Mouse (Mus musculus): ENCODE data around the gene Zfp319.

The Zfp319 gene

DNA sequence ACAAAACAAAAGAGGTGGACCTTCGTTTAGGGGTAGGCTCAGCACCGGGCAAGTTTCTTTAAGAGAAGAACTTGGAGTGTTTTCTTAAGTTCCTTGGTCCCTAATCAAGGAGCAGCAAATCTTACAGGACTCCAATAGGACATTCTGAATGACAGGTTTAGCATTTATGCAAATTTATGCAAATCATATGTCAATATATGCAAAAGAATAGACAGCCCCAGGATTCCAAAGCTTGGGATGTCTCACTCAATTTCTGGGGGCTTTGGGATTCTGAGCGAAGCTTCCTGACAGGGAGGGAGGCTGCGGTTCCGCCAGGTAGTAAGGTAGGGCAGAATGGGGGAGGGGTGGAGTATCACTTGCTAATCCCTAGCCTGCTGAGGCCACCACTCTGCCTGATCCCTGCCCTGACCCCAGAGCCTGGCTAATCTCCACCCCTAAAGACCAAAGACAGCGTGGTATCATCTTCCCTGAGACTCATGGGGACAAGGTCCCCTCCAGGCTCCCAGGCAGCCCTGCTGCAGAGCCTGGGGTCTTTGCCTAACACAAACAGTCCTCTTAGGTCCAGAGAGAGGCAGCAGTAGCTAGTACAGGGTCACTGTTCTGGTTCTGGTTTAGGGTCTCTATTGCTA is 21.3 kb downstream of the Zfp319 start, which contains the start of gene Tepp:
Tepp (plus strand) TSS at position 225 of the 629 bp plus-strand sequence.
- no peak for DNase-seq (ENCODE audit: low read depth, low spot score)

DNA sequence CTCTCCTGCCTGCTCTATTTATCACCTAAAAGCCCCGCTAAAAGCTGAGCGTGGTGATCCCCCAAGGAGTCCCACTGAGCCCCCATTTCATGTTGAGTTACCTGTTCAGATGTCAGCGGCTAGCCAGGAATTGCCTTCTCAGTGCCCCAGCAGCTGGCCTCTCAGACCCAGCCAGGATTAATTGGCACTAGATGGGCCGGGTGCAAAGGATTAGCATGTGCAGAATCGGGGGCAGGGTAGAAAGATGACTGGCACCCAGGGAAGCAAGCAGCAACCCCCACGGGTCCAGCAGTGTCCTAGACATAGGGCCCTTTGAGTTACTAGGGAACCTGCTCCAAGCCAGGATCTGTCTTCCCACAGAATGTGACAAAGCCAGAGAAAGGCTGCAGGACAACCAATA is 25.3 kb downstream of the Zfp319 start, which contains the start of gene Cngb1:
Cngb1 (minus strand) TSS at position 155 of the 400 bp plus-strand sequence.
- DNase-seq (ENCODE audit: low read depth, low spot score) = no peak

DNA sequence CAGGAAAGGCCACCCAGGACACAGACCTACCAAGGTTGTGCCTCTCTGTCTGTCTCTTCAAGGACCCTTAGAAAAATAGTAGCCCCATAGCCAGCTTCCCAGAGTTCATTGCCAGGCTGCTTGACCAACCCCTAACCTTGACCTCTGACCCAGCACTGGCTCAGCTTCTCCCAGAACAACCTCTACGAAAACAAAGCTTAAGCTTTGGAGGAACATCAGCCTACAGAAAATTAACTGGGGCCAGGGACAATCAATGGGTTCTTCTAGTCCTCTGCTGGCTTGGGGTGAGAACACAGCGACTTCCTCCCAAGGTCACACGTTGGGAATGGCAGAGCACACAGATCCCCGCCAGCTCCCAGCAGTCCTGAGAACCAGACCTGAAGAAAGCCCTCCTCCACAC is 26.2 kb downstream of the Zfp319 start:
- DNase-seq (ENCODE audit: low read depth, low spot score) = no peak

DNA sequence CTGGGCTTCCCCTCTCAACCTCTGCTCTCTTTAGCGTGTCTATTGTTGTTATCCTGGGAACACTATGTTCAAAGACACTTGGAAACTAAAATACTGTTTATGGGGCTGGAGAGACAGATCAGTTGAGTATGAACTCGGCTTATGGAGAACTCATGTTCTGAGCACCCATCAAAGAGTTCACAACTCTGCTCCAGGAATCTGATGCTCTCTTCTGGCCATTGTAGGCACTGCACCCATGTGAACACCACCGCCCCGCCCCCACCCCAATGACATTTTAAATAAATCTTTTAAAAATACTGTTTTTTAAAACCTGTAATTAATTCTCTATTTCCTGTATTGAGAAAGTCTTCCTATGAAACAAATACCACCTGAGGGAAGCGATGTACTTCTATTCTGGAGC is 29.3 kb downstream of the Zfp319 start:
- DNase-seq (ENCODE audit: low read depth, low spot score) = peak; percentile 20

DNA sequence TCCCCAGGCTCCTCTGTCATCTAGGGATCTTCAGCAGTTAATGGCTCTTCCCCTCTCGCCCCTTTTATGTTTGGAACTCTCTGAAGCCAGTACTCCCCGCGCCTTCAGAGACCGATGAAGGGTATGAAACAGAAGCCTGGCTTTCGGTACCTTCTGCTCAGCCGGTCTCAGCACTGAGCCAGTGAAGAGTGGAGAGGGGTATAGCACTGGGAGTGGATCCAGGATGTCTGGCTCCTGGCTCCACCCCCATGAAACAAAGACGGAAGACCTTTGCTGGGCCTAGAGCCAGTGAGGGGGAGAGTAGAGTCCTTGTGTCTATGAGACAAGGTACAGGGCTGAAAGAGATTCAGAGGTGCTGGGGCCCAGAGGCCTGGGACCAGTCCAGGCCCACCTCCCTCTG is 37.9 kb downstream of the Zfp319 start:
- DNase-seq (ENCODE audit: low read depth, low spot score) = no peak

GRCm38 (mm10) chr8:95293172-95293571 is 38.6 kb downstream of the Zfp319 start:
- no peak for DNase-seq (ENCODE audit: low read depth, low spot score)

DNA sequence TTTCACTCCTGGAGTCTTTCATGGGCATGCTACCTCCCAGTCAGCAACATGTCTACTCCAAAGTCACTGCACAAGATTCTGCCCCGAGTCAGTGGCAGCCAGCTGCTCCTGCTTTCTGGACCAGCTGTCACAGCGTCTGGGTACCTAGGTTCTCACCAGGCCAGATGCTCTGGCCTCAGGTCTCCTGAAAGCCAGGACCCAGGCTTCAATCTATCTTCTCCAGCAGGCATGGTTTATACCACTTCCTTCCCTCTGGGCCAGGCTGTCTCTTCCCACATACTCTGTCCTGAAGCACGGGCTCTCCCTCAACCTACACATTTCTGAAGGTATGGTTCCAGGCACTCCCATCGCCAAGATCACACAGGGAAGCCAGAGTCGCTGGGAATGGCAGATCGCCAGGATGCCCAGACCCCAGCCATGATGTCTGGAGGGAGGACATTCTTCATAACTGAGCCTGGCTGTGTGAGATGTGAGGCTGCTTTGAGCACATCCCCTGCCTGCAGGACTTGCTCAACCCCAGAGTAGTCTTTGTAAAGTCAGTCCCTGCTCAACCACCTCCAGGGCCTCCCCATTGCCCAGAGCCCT is 42.6 kb downstream of the Zfp319 start:
- no peak for DNase-seq (ENCODE audit: low read depth, low spot score)

DNA sequence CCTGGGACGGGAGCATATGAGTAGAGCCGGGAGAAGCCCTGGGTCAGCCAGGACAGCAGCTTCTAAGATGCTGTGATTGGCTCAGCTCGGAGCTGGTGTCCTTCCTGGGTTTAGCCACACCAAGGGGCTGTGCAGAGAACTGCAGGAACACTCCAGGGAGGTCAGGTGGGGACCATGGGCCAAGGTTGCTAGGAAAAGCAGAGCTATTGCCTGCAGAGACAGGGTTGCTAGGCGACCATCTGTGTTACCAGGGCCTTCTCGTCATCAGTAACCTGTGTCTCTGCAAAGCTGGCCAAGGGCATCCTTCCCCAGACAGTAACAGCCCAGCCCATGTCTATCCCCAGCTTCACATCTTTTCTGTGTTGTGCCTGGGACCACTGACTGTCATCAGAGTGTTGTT is 50.3 kb downstream of the Zfp319 start:
- DNase-seq (ENCODE audit: low read depth, low spot score) = no peak
